ENCODE assay signal across 8 mouse cellular contexts in genomic region chr17:27361362-27361761, GRCm38 (mm10).
A peak's percentile ranks its signal among the peaks of the same experiment; 100 is the strongest.
DNase-seq lines count a peak whose midpoint lies in the region; ATAC-seq lines count a peak whose summit lies in the region.

No protein-coding gene starts in this region.

- peak; percentile 57; the same call in 1 of the 2 replicates for ATAC-seq in frontal cortex, adult (ENCODE audit: low TSS enrichment)
- ATAC-seq in midbrain, embryonic 13.5 days: peak; percentile 56; the same call in 1 of the 2 replicates
- ATAC-seq in midbrain, embryonic 16.5 days: no peak; the same call in 1 of the 2 replicates

- no peak overlapping the region for H3K27ac ChIP-seq in midbrain, embryonic 13.5 days
- no peak overlapping the region for H3K27ac ChIP-seq in midbrain, embryonic 16.5 days (ENCODE audit: low read length)
- no peak overlapping the region for H3K27ac ChIP-seq in embryonic facial prominence, embryonic 10.5 days (replicated peaks)

- H3K27me3 ChIP-seq in midbrain, embryonic 13.5 days: no peaks in the 10 kb centered on the region; the same call in 1 of the 2 replicates
- no peaks in the 10 kb centered on the region for H3K27me3 ChIP-seq in midbrain, embryonic 16.5 days (ENCODE audit: control insufficient read depth, insufficient read depth, low read depth, low read length)
- no peaks in the 10 kb centered on the region for H3K27me3 ChIP-seq in embryonic facial prominence, embryonic 10.5 days (replicated peaks; ENCODE audit: low read depth, poor library complexity, severe bottlenecking)

- peaks cover 10% of the 10 kb centered on the region for H3K4me1 ChIP-seq in midbrain, embryonic 13.5 days (replicated peaks)
- H3K4me1 ChIP-seq in midbrain, embryonic 16.5 days (ENCODE audit: control insufficient read depth, insufficient read depth, low read length): peaks cover 4% of the 10 kb centered on the region; the same call in 1 of the 2 replicates
- H3K4me1 ChIP-seq in embryonic facial prominence, embryonic 10.5 days: peaks cover 42% of the 10 kb centered on the region

- H3K4me2 ChIP-seq in midbrain, embryonic 13.5 days (replicated peaks): no peak overlapping the region
- H3K4me2 ChIP-seq in midbrain, embryonic 16.5 days (ENCODE audit: low read length): no peak overlapping the region

- no peaks in the 10 kb centered on the region for H3K9me3 ChIP-seq in midbrain, embryonic 13.5 days
- H3K9me3 ChIP-seq in midbrain, embryonic 16.5 days (replicated peaks; ENCODE audit: control insufficient read depth, low read length, poor library complexity, severe bottlenecking): no peaks in the 10 kb centered on the region
- H3K9me3 ChIP-seq in embryonic facial prominence, embryonic 10.5 days: no peaks in the 10 kb centered on the region

- H3K4me3 ChIP-seq in midbrain, embryonic 13.5 days (replicated peaks): no peak overlapping the region
- no peak overlapping the region for H3K4me3 ChIP-seq in midbrain, embryonic 16.5 days (ENCODE audit: low read depth, low read length)
- H3K4me3 ChIP-seq in embryonic facial prominence, embryonic 10.5 days: no peak overlapping the region

- no peak overlapping the region for H3K9ac ChIP-seq in midbrain, embryonic 13.5 days (replicated peaks)
- H3K9ac ChIP-seq in midbrain, embryonic 16.5 days (ENCODE audit: low read depth, low read length): no peak overlapping the region

- no peaks in the 10 kb centered on the region for H3K36me3 ChIP-seq in midbrain, embryonic 13.5 days
- no peaks in the 10 kb centered on the region for H3K36me3 ChIP-seq in midbrain, embryonic 16.5 days (ENCODE audit: control insufficient read depth, insufficient read depth, low read length)
- H3K36me3 ChIP-seq in embryonic facial prominence, embryonic 10.5 days (replicated peaks): no peaks in the 10 kb centered on the region

- no peak for DNase-seq in frontal cortex, postnatal 14 days (ENCODE audit: low spot score in 2 of 2)
- DNase-seq in embryonic facial prominence, embryonic 10.5 days (ENCODE audit: low spot score): peak; percentile 22
- peak; percentile 8 for DNase-seq in lung, postnatal 25 days (ENCODE audit: low spot score)
- no peak for DNase-seq in natural killer cell, adult 2 months (ENCODE audit: low spot score in 2 of 2)
- no peak for DNase-seq in adrenal gland, adult 2 months

- 73% methylated on average over 2 of the region's 2 CpGs for WGBS in midbrain, embryonic 13.5 days
- WGBS in midbrain, embryonic 16.5 days: 64% methylated on average over 2 of the region's 2 CpGs
- WGBS in embryonic facial prominence, embryonic 10.5 days: 68% methylated on average over 2 of the region's 2 CpGs

Comparison
In these comparisons a context has a peak if more than half of its experiments do, and no peak if none do; other contexts are left out.
1. DNase-seq: peak in embryonic facial prominence, embryonic 10.5 days (single experiment) and lung, postnatal 25 days (single experiment); none in frontal cortex, postnatal 14 days (0 of 2), natural killer cell, adult 2 months (0 of 2) and adrenal gland, adult 2 months (single experiment).